Mouse (Mus musculus) gastrocnemius, postnatal 36 days (tissue): ENCODE measurements around the gene Akt1s1. TPM values are rescaled to one million over a fixed set of nuclear protein-coding genes. Genes with fewer than 3 reads are reported as not detected.
A peak's percentile ranks its signal among the peaks of the same experiment; 100 is the strongest.

Experiments
- DNase-seq, 2 experiments: peaks; one replicate each; pipeline ENCODE4 v3.0.0; 2022
- intact Hi-C: fragments of 180-260 bp; cut with DNase I; formaldehyde crosslinking; loops from one replicate; pipeline ENCODE4 v1.15.1; 2025
- total RNA-seq, 2 experiments: library from RNA; stranded (reverse); gene quantifications; 2 replicates each; pipeline ENCODE4 v1.2.3; 2021

Gene Akt1s1
- total RNA-seq, 2 experiments from 2014 or later = 111 to 122 TPM

DNA sequence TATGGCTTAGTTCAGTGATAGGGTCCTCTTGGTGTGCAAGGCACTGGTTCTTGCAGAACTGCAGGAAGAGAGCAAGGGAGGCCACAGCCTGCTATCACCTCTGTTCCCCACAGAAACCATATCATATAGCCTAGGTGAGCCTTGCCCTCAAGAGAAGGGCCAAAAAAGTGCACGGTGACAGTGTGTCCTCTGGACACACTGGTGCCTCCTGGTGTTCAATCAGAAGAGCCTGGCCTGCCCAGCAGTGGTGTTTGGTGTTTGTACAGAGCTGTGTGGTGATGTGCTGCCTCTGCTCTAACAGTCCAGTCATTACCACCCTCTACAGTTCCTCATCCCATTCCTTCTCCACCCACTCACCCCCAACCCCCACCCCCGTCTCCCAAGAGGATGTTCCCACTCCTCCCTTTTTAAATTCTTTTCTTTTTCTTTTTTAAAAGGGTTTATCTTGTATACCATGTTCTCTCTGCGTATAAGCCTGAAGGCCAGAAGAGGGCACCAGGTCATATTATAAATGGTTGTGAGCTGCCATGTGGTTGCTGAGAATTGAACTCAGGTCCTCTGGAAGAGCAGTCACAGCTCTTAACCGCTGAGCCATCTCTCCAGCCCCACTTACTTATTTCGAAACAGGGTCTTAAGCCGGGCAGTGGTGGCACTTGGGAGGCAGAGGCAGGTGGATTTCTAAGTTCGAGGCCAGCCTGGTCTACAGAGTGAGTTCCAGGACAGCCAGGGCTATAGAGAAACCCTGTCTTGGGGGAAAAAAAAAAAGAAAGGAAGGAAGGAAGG is 26.9 kb upstream of the Akt1s1 start:
- DNase-seq = no peak
- intact Hi-C loops = loop anchor here (10.0 kb wide), 1 partner anchor 177 kb away; no protein-coding TSS in a partner anchor

DNA sequence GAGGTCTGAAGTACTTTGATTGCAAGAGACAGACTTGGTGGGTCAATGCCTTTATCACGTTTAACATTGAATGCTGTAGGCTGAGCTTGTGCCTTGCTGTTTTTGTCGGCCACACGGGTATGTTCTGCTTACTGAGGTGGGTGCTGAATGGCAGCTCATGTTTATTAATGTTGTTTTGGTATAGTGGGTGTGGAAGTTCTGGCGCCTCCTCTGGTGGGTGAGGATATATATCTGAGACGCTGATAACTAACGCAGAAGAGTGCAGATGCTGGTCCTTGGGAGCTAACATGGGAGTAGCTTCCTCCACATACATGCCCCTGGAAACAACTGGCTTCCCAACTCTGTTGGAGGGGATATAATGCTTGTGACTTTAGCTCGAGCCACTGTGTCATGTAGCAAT is 25.4 kb upstream of the Akt1s1 start:
- no peak for DNase-seq
- intact Hi-C loops = loop anchor here (10.0 kb wide), 1 partner anchor 179 kb away; no protein-coding TSS in a partner anchor

GRCm38 (mm10) chr7:44824872-44825271 is 23.9 kb upstream of the Akt1s1 start:
- DNase-seq = peak; percentile 54 to 81
- intact Hi-C loops = loop anchor here (2.0 to 10.0 kb wide), 2 partner anchors 100 to 180 kb away; no protein-coding TSS in a partner anchor

DNA sequence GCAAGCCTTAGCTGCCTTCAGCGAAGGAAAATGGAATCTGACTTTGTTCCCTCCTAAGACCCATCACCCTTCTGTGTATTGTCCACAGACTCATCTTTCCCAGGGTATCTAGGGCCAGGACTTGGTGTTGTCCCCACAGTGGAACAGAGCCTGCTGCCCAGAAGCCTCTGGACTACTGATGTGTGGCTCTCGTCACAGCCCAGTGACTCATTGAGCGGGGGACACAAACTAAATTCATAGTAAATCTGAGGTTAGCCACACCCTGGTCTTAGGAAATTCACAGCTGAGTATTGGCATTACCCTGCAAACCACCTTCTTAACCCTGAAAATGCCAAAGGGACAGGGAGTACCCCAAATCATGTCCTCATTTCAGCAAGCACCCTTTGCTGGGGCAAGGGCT is 22.0 kb upstream of the Akt1s1 start:
- intact Hi-C loops = loop anchor here (10.0 kb wide), 1 partner anchor 182 kb away; no protein-coding TSS in a partner anchor
- DNase-seq = no peak

- intact Hi-C loops = loop anchor here (10.0 kb wide), 1 partner anchor 184 kb away; no protein-coding TSS in a partner anchor
- DNase-seq = peak in 1 of 2 experiments; percentile 14
Observed at GRCm38 (mm10) chr7:44828706-44829105, 20.1 kb upstream of the Akt1s1 start.

DNA sequence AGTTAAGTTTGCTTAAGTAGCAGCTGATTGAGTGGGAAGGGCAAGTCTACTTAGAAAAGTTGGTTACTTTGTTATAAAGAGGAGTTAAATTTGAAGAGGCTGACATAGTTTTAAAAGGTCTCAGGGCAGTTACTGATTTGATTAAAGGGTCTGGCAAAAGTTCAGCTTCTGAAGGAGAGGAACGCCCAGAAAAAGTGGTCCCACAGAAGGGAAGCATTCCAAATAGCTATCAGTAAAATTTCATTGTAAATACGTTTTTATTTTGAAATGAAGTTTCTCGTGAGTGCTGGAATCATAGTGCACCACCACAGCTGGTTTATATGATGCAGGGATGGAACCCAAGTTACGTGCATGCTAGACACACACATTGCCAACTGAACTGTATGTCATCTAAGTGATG is 16.0 kb upstream of the Akt1s1 start:
- intact Hi-C loops = no loop called here
- DNase-seq = no peak

DNA sequence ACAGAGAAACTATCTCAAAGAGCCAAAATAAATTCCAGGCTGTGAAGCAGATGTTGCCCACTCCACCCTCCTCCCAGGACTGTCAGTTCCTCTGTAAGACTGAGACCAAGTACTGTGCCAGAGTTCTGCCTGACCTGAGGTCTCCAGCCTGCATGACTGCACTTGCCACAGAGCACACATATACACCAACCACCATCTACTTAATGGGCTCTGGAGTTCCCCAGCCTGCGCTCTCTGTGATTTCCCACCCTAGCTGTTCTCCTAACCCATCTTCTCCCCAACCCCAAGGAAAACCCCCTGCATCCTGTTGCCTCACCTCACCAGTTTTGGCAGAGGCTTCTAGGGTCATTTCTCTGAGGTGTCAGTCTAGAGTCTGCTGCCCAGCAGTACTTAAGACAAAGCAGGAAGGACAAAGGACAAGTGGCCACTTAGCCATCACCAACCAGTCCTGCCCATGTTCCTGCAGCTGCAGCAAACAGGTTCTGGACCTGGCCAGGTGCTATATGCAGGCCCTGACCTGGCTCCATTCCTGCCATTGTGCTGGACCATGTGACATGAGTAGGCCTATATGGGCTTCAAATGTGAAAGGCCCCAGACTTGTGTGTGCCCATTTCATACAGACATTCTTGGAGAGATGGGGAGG is 13.3 kb upstream of the Akt1s1 start:
- intact Hi-C loops = no loop called here
- DNase-seq = no peak

DNA sequence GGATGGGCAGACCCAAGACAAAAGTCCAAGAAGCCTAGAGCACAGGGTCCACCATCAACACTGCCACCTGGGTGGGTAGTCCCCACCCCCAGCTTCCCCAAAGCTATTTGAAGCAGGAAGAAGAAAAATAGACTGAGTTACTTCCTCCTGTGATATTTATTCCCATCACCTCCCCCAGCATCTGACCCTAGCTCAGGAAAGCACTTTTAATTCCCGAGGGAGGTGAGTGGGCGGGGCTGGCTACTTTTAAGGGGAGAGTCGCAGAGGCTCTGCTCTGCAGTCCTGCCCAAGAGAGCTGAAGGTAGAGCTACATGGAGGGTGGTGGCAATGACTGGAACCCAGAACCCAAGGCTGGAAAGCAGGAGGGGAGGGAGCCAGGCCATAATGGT is 12.8 kb upstream of the Akt1s1 start:
- intact Hi-C loops = no loop called here
- no peak for DNase-seq

DNA sequence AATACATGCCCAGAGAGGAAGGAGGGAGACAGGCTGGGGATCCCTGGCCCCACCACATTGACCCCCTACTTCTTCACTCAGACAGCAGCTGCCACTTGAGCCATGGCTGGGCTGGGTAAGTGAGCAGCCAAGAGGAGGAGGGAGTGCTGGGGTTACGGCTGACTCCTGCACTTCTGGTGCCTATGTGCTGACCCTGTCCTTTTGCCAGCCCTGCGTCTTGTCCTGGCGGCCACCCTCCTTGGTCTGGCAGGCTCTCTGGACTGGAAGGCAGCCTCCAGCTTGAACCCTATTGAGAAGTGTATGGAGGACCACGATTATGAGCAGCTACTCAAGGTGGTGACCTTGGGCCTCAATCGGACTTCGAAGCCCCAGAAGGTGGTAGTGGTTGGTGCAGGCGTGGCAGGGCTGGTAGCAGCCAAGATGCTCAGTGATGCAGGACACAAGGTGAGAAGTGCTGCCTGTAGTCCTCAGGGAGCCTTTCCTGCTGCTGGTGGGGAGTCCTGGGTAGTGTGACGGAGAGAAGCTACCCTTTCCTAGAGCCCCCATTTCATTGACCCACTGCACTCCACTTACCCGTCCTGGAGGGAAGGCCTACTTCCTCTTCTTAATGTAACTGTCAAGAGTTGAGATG is 12.3 kb upstream of the Akt1s1 start:
- intact Hi-C loops = no loop called here
- peak; percentile 60 to 66 for DNase-seq

DNA sequence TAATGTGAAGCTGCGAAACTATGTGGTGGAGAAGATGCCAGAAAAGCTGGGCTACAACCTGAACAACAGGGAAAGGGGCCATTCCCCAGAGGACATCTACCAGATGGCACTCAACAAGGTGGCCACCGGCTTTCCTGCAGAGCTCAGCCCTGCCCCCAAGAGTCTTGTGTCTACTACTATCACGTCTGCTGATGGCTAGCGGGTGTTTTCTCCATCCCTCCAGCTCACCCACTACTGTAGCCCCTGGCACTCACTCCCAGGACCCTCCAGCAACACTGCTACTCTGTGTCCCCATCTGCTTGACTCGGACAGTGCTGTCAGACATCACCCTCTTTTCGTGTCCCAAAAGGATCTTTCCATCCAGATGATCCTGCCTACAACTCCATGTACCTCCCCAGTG is 10.7 kb upstream of the Akt1s1 start:
- DNase-seq = no peak
- intact Hi-C loops = no loop called here

DNA sequence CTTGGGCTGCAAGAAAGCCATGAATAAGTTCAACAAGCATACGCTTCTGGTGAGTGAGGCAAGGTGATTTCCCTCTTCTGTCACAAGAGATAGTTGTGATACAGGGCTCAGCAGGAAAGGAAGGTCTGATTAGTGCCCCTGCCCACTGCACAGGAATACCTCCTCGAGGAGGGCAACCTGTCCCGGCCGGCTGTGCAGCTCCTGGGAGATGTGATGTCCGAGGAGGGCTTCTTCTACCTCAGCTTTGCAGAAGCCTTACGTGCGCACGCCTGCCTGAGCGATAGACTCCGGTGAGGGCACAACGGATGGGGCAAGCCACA is 9.7 kb upstream of the Akt1s1 start:
- DNase-seq = no peak
- intact Hi-C loops = no loop called here

- no peak for DNase-seq
- intact Hi-C loops = no loop called here
Observed at GRCm38 (mm10) chr7:44839491-44840191, 9.2 kb upstream of the Akt1s1 start.

- intact Hi-C loops = no loop called here
- no peak for DNase-seq
Observed at GRCm38 (mm10) chr7:44840426-44840825, 8.4 kb upstream of the Akt1s1 start.

DNA sequence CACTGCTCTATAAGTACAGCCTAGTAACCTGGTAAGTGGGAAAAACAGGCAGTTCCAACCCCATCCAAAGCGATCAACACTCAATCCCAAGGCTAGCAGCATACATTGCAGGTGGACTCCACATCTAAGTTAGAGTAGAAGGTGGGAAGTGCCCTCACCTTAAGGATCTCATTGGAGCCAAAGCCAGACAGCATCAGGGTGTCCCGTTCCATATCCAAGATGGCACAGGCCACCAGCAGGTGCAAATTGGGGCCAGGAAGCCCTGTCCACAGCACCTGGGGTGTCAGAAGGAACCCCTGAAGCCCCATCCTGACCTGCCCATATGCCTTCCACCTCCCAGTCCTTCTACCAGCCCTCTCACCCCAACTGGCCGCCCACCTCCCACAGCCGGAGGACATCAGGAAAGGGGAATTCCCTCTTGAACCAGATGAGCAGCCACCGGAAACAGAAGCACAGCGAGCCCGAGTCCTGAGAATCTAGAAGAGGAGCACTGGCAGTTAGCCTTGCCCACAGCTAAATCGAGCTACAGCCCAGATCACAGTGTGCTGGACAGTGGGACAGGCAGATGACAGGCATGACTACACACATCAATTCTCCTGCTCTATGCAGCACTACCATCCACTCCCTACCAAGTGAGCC is 6.8 kb upstream of the Akt1s1 start:
- intact Hi-C loops = no loop called here
- no peak for DNase-seq

GRCm38 (mm10) chr7:44845006-44845405 is 3.8 kb upstream of the Akt1s1 start:
- intact Hi-C loops = no loop called here
- no peak for DNase-seq

GRCm38 (mm10) chr7:44846804-44847203 is 2.0 kb upstream of the Akt1s1 start:
- DNase-seq = no peak
- intact Hi-C loops = no loop called here

- DNase-seq = no peak
- intact Hi-C loops = no loop called here
Observed at GRCm38 (mm10) chr7:44847772-44848171, 1.0 kb upstream of the Akt1s1 start.

- intact Hi-C loops = no loop called here
- DNase-seq = peak; percentile 88 to 89
Observed at GRCm38 (mm10) chr7:44849416-44850111, 773 bp downstream of the Akt1s1 start.

DNA sequence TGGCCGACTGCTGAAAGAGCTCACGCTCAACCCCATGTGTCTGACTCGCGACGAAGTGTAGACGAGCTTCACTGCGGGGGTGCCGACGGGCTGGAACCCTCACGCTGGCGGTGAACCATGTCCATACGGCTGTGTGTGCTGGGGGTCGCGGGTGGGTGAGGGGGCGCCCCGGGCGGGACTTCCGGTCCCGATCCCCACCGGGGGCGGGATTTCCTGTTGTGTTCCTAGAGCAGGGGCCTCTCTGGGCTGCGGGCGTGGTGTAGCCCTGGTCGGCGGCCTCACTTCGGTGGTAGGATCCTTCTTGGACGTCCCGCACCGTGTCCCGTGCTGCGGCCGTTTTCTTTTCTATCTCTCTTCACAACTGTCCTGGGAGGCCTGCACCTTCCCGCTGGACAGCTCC is 1.4 kb downstream of the Akt1s1 start:
- intact Hi-C loops = no loop called here
- peak in 1 of 2 experiments; percentile 66 for DNase-seq
